Mouse (Mus musculus) erythroblast, embryonic 14.5 days (primary cell): ENCODE data around the gene C2cd2l. TPM values are rescaled to one million over a fixed set of nuclear protein-coding genes. Genes with fewer than 3 reads are reported as not detected.
"Not testable (repeated sequence)": the region's sequence is repeated elsewhere in the genome, so short reads cannot be mapped to it uniquely, and the experiment has no call there.

ENCODE experiments used
- H3K27me3 ChIP-seq: 2 replicates; pipeline ENCODE4 v1.6.1; 2012; ENCODE audit warnings: inconsistent platforms; ENCODE audit not compliant: control insufficient read depth
- H3K36me3 ChIP-seq: 2 replicates; pipeline ENCODE4 v1.6.1; 2012; ENCODE audit warnings: mild to moderate bottlenecking, inconsistent platforms; ENCODE audit not compliant: control insufficient read depth
- H3K4me1 ChIP-seq: 2 replicates; pipeline ENCODE4 v1.6.1; 2012; ENCODE audit warnings: inconsistent platforms; ENCODE audit not compliant: control insufficient read depth
- H3K4me3 ChIP-seq: replicated peaks from 2 replicates; pipeline ENCODE3; 2012; ENCODE audit warnings: moderate library complexity, mild to moderate bottlenecking, inconsistent platforms
- H3K9me3 ChIP-seq: 2 replicates; pipeline ENCODE4 v1.6.1; 2012; ENCODE audit warnings: low read length, inconsistent platforms, mixed read lengths; ENCODE audit not compliant: control insufficient read depth
- GATA1 ChIP-seq: IDR thresholded peaks from 2 replicates; pipeline ENCODE4 v1.6.1; 2012; ENCODE audit warnings: low read length, inconsistent platforms, mixed read lengths
- TAL1 ChIP-seq: IDR thresholded peaks from 3 replicates; pipeline ENCODE4 v1.6.1; 2012; ENCODE audit warnings: low read length, inconsistent platforms, mixed read lengths
- polyA plus RNA-seq: library from polyadenylated mRNA; stranded (reverse); fragments of >175 nt; gene quantifications from 2 replicates; pipeline ENCODE4 v1.2.3, GENCODE M21; 2012

Gene C2cd2l
- polyA plus RNA-seq, 1 experiment = 25.4 TPM

DNA sequence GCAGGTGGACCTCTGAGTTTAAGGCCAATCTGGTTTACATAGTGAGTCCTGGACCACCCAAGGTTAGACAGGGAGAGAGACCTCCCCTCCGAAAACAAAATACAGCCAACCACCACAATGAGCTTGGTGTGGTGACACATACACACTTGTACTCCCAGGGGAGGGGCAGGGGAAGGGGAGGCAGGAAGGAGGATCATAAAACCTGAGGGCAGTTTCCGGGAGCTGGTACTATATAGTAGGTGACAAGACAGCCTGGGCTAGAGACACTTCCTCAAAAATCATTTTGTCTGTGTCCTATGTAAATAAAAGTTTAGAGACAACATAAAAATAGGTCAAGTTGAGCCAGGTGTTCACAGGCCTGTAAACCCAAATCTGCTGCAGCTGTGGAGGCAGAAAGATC lies 12.8 kb downstream of the C2cd2l start:
- Histone ChIP-seq H3K4me1 (peaks cover 52% of the 10 kb centered on the region), H3K9me3 (no peaks in the 10 kb centered on the region), H3K27me3 (no peaks in the 10 kb centered on the region), H3K4me3 (no peak overlapping the region), H3K36me3 (peaks cover 63% of the 10 kb centered on the region)
- TF ChIP-seq GATA1 (no peak), TAL1 (no peak)

DNA sequence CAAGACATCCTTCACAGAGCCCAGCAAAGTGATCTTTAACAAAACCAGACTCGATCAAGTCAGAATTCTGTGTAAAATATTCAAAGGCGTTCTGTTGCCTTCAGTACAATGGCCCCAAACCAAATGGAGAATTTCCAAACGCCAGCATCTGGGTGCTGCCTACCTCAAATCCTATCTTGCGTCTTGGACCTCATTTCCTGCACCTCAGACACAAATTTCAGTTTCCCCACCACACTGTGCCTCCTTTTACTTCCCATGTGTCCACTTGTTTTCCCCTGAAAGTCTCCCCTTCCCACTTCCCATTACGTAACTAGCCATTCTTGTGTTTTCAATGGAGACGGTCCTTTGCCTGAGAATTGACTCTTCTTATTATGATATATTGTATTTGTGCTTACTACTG lies 13.6 kb downstream of the C2cd2l start:
- Histone ChIP-seq H3K4me3 (peak overlapping the region; percentile 26), H3K9me3 (no peaks in the 10 kb centered on the region), H3K36me3 (peaks cover 64% of the 10 kb centered on the region), H3K4me1 (peaks cover 51% of the 10 kb centered on the region), H3K27me3 (no peaks in the 10 kb centered on the region)
- TF ChIP-seq GATA1 (no peak), TAL1 (no peak)

DNA sequence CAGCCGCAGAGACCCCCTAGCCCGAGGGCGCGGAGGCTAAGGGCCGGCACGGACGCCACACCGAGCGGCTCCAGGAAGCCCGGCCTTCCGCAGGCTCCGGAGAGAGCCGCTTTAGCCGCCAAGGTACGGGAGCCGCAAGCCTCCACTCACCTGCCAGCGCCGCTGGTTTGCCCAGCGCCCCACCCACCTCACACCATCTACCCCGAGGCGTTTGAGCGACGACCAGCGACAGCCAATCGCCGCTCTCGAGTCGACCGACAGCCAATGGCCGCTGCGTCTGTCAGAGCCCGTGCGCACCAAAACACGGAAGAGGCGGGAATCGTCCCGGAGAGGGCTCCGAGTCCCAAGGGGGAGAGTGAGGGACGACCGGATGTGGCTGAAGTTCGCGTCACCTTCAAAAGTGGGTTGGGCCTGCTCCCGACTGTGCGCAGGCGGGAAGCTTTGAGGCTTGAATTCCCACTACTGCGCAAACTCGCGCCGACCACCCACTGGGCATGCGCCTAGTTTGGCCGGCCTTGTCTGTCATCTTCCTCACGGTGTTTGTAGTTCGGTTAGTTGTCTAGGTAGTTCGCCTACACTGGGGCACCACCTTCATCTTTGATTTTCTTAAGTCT lies 14.5 kb downstream of the C2cd2l start, which contains the start of gene Hinfp:
TSS of gene Hinfp (minus strand) at position 206 of the 614 bp plus-strand sequence.
- Histone ChIP-seq H3K9me3 (no peaks in the 10 kb centered on the region), H3K27me3 (no peaks in the 10 kb centered on the region), H3K36me3 (peaks cover 64% of the 10 kb centered on the region), H3K4me1 (peaks cover 47% of the 10 kb centered on the region), H3K4me3 (peak within 1 kb of the TSS; percentile 97)
- no peak for TF ChIP-seq TAL1
- TF ChIP-seq GATA1 = no peak

DNA sequence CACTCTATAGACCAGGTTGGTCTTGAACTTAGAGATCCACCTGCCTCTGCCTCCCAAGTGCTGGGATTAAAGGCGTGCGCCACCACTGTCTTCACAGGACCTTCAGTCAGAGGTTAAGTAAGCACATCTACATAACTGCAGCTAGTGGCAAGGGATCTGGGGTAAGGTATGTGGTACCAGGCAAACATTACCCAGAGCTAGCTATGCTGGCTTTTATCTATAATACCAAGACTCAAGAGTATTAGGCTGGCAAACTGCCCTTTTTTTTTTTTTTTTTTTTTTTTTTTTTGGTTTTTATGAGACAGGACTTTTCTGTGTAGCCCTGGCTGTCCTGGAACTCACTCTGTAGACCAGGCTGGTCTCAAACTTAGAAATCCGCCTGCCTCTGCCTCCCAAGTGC lies 20.1 kb downstream of the C2cd2l start:
- H3K4me3 ChIP-seq, H3K9me3 ChIP-seq, H3K27me3 ChIP-seq: not testable (repeated sequence)
- H3K4me1 ChIP-seq = peaks cover 25% of the 10 kb centered on the region
- H3K36me3 ChIP-seq = peaks cover 92% of the 10 kb centered on the region

DNA sequence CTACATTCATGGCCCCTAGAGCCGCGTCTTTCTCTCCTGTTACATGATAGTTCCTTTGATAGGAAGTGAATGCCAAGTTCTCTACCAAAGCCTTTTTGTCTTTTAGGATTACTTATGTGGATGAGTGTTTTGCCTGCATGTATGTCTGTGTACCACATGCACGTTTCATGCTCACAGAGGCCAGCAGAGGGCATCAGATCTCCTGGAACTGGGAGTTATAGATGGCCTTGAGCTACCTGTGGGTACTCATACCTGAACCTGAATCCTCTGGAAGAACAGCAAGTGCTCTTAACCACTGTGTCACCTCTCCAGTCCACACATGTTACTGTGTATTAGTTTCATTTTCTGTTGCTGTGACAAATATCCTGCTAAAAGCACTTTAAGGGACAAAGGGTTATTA lies 27.6 kb downstream of the C2cd2l start:
- H3K9me3 ChIP-seq = peaks cover 12% of the 10 kb centered on the region
- peaks cover 51% of the 10 kb centered on the region for H3K4me1 ChIP-seq
- no peak for TF ChIP-seq GATA1
- TF ChIP-seq TAL1 = no peak
- H3K4me3 ChIP-seq = no peak overlapping the region
- peaks cover 85% of the 10 kb centered on the region for H3K36me3 ChIP-seq
- H3K27me3 ChIP-seq = no peaks in the 10 kb centered on the region; the same call in 1 of the 2 replicates

DNA sequence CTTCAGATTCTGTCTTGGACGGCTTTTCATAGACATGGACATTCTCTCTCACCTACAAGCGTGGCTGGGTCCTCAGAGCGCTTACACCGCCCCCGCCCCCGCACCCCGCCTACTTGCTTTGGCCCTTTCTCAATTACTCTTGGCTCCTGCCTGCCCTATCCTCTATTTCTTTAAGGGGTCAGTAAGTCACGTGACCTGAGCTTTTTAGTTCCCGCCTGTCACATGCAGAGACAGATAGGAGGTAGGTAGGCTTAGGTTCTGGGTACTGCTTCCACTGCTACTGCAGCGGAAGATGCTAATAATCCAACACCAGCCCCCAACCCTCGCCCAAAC lies 31.2 kb downstream of the C2cd2l start:
- H3K4me3 ChIP-seq = peak overlapping the region; percentile 100
- no peak for TF ChIP-seq TAL1
- TF ChIP-seq GATA1 = no peak
- peaks cover 12% of the 10 kb centered on the region for H3K9me3 ChIP-seq
- peaks cover 81% of the 10 kb centered on the region for H3K36me3 ChIP-seq
- peaks cover 2% of the 10 kb centered on the region; the same call in 1 of the 2 replicates for H3K27me3 ChIP-seq
- H3K4me1 ChIP-seq = peaks cover 83% of the 10 kb centered on the region

DNA sequence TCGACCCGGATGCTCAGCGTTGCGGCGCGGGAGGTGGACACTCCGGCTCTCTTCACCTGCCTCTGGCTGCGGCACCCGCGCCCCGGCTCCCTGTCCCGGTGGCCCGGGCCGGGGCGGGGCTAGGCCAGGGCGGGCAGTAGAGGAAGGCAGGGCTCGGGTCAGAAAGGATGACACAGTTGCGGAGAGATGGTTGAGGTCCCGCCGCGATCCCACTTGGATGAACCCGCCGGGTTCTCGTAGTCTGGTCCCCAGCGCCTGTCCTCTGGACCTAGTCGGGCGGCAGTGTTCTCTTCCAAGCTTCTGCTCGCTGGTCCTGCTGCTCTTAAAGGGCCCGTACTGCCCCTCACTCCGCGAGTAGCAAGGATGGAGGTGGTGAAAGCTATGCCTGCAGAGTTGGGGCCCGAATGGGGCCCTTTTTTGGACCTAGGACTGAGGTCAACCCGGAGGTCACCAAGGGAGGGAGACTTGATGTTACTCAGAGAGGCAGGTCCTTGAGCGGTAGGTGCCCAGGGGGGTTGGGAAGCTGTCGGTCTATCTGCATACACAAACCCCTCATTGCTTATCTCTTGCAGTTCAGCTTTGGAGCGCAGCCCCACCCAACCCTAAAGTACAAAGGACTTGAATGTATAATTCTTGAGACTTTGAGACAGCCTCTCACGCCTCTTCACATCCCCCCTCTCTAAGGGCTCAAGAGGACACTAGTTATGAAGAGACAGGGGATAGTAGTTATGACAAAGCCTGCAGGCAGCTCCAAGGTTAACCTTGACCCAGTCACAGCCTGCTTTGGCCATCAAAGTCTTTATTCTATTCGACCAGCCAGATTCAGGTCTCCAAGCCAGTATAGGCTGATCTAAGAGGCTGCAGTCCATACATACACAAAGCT lies 31.8 kb downstream of the C2cd2l start, which contains the start of gene Abcg4:
TSS of gene Abcg4 (minus strand) at position 540 of the 883 bp plus-strand sequence.
- Histone ChIP-seq H3K27me3 (peaks cover 2% of the 10 kb centered on the region; the same call in 1 of the 2 replicates), H3K4me1 (peaks cover 88% of the 10 kb centered on the region), H3K36me3 (peaks cover 81% of the 10 kb centered on the region), H3K4me3 (peak within 1 kb of the TSS; percentile 100), H3K9me3 (peaks cover 12% of the 10 kb centered on the region)
- TF ChIP-seq GATA1 (peak; percentile 79), TAL1 (peak; percentile 67)

DNA sequence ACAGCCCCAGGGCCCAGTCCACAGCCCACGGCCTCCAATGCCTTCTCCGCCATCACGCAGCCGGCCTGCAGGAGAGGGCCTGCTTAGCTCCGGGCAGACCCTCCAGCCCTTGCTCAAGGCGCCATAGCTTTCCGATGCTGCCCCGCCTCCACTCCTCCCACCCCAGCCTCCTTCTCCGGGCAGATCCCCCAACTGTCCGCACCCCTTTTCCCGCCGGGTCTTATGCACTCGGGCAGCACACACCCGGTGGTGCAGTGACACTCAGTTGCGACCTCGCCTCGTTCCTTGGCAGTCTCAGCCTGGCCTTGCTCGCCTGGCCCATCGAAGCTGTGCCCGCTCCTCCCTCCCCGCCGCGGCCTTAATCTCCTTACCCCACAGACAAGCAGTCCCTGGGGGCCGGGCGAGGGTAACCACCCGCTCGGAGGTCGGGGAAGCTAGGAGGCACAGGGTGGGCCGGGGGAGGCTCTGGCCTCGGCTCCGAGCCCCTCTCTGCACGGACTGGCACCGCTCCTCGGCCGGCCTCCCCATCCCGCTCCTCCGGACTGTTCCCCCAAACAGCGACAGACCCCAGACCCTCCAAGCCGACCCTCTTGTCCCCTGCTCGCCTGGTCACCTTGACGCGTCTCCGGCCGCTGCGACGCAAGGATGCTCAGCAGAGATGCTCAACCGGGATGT lies 32.5 kb downstream of the C2cd2l start:
- Histone ChIP-seq H3K27me3 (peaks cover 2% of the 10 kb centered on the region; the same call in 1 of the 2 replicates), H3K4me1 (peaks cover 83% of the 10 kb centered on the region), H3K36me3 (peaks cover 81% of the 10 kb centered on the region), H3K9me3 (peaks cover 9% of the 10 kb centered on the region), H3K4me3 (peak overlapping the region; percentile 100)
- TF ChIP-seq TAL1 (no peak), GATA1 (no peak)

DNA sequence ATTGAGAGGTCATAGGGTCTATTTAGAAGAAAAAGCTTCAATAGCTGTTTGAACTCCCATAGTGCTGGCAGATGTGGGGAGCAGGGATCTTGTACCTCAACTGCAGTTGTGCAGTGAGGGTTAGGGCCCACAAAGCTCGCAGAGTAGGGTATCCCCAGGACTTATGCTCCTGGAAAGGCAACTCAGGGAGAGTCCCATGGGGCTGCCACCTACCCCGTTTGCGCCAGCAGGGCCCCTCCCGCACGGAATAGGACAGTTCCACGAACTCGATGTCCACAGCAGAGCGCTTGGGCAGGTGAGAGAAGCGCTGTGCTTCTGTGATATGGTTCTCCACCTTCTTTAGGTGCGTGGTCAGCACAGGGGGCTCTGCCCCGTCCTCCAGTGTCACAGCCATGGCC lies 33.1 kb downstream of the C2cd2l start:
- Histone ChIP-seq H3K36me3 (peaks cover 81% of the 10 kb centered on the region), H3K9me3 (peaks cover 9% of the 10 kb centered on the region), H3K27me3 (peaks cover 2% of the 10 kb centered on the region; the same call in 1 of the 2 replicates), H3K4me3 (peak overlapping the region; percentile 100), H3K4me1 (peaks cover 84% of the 10 kb centered on the region)
- no peak for TF ChIP-seq GATA1
- TF ChIP-seq TAL1 = no peak
